Mouse (Mus musculus) cerebellum, adult 11-12 months (tissue): ENCODE results near the gene Zdhhc16.

Experiments
- DNase-seq: peaks from one replicate; pipeline ENCODE4 v3.0.0; 2022

Gene Zdhhc16

DNA sequence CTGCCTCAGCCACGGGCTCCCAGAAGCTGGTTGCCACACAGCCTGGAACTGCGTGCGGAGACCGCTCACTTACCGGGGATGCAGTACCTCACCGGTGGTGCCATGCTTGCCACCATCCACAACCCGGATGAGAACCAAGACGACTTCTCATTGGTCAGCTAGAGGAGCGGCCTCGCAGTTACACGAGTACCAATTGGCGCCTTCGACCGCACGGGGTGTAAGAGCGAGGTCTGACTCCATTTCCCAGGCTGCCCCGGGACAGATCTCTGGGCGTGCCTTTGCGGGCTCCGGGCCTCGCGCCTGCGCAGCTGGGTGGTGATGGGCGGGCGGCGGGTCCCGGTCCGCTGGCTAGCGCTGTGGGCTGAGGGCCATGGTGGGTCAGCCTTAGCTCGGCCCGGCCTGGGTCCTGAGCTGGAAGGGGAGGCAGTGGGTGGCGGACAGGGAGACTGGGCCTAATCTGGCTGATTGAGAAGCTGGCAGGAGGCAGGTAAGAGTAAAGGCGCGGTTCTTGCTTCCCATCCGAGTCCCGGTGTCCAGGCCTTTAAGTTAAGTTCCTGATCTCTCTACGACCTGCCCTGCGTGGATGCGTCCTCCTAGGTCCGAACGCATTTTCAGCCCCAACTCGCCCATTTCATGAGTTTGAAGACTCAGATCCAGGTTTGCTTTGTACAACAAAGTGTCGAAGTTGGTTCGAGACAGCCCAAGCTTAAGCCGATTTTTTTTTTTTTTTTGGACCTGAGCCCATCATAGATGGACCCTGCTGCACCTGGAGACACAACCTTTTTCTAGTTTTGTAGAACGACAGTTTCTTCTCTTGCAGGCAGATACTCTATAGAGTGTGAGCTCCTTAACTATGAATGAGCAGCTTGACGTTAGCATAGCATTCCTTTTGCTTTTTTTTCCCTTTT lies at the start of gene Zdhhc16, which contains the start of gene Exosc1:
Gene Zdhhc16 (plus strand): TSS at position 302 of the 908 bp plus-strand sequence.
Gene Exosc1 (minus strand): TSS at position 245 of the 908 bp plus-strand sequence.
- DNase-seq: peak; percentile 99

DNA sequence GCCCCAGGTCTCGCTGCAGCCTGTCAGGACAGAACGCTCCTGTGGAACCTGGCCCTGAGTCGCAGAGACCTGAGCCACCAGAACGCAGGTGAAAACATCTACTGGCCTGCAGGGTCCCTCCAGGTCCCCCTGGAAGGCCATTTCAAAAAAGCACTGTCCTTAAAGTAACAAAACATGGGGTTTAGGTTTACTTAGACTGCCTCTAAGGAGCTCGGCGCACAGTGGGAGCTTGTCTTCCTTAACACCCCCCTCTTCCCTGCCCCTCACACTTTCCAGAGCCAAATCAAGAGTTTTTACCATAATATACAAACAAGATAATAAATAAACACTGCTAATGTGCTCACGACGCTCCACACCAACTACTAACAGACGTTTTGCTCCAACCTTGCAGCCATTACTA lies 49.4 kb upstream of the Zdhhc16 start:
- DNase-seq: no peak

GRCm38 (mm10) chr19:41888191-41888590 lies 45.1 kb upstream of the Zdhhc16 start:
- no peak for DNase-seq

DNA sequence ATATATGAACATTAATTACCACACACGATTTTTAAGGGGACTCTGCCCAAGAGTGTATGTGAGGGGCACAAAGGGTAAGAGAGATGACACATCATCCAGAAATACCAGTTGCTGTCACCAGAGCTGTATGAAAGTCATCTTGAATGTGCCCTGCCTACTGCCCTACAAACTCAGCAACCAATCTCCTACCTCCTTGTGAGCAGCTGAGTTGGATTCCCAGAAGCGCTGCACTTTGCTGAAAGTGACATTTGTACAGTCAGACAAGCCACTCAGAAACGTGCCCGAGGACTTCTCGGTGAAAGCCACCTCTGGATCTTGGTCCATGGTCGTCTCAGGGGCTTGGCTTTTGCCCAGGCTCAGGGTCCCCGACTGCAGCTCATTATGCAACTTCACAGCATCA lies 38.3 kb upstream of the Zdhhc16 start:
- DNase-seq: peak; percentile 19

DNA sequence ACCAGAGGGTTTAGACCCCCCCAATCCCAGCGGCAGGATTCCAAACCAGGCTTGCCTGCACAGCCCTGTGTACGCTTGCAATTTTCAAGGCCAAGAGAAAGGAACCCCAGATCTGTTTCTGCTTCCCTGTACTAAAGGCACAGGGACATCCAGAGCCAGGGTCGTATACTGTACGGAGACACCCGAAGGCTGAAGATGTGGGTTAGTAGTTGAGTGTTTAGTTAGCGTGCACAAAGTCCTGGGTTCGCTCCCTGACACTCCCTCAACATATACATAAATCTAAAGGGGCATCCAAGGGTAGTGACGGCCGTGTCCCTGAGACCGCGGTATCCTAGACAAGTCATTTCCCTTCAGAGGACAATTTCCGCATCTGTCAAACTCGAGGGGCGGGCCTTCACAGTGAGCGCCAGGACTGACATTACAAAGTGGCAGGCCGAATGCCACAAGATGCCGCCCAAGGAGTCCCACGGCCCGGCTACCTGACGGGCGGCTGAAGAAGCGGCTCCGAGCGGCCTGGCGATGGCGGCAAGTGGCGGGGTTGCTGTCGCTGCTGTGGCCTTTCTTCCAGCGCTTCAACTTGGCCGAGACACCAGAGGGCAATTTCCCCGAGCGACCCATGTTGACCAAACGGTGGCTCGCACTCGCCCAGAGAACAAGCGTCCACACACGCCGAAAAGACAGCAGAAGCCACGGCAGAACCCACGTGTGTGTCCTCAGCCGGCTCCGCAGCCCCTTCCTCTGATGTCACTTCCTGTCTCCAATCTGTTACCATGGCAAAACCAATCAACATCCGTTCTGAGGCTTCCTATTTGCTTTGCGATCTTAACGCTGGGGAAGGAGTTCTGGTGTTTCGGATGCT lies 37.6 kb upstream of the Zdhhc16 start, which contains the start of gene Rrp12:
Gene Rrp12 (minus strand): TSS at position 714 of the 859 bp plus-strand sequence.
- DNase-seq: peak; percentile 85

DNA sequence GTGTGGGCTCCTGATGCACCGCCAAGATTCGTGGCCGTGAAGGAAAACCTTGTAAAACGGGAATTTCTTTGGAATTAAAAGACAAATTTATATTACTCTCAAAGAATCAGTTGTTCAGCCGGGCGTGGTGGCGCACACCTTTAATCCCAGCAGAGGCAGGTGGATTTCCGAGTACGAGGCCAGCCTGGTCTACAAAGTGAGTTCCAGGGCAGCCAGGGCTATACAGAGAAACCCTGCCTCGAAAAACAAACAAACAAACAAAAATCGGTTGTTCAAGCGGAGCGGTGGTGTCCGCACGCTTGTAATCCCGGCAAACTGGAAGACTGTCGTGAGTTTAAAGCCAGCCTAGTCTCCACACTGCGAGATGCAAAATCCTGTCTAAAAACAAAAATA lies 37.0 kb upstream of the Zdhhc16 start:
- DNase-seq: no peak

GRCm38 (mm10) chr19:41898860-41899259 lies 34.4 kb upstream of the Zdhhc16 start:
- peak; percentile 26 for DNase-seq

- no peak for DNase-seq
Observed at GRCm38 (mm10) chr19:41900495-41901090, 32.7 kb upstream of the Zdhhc16 start.

- DNase-seq: no peak
Observed at GRCm38 (mm10) chr19:41901696-41902095, 31.6 kb upstream of the Zdhhc16 start.

- no peak for DNase-seq
Observed at GRCm38 (mm10) chr19:41902848-41903593, 30.3 kb upstream of the Zdhhc16 start.

GRCm38 (mm10) chr19:41905246-41905645 lies 28.0 kb upstream of the Zdhhc16 start:
- DNase-seq: no peak

DNA sequence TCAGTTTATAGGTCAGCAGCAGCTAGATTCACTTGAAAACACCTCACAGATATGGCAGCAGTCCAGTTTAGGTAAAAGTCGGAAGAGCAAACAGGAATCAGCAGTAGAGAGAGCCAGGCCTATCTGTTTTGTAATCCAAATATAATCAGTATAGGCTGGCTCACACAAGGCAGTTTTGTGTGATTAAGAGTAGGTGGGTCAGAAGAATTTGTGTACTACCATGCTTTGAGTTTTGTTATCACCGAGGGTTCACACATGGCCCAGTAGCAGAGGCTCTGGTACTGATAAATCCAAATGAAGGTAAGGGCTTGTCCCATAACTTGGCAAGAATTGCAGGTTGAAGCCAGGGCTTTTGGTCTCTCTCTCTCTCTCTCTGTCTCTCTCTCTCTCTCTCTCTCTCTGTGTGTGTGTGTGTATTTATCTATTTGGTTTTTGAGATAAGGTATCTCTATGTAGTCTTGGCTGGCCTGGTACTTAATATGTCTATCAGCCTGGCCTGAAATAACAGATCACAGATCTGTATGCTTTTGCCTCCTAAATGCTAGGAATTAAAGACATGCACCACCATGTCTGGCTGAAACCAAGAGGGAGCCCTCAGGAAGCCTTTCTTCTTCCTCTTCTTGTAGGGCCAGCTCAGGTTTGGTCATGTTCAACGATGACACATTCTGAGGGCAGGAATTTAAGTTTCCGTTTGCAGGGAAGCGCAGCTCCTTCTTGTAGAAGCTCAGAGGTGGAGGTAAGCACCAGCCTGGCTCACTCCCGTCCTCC lies 26.8 kb upstream of the Zdhhc16 start:
- DNase-seq: no peak

DNA sequence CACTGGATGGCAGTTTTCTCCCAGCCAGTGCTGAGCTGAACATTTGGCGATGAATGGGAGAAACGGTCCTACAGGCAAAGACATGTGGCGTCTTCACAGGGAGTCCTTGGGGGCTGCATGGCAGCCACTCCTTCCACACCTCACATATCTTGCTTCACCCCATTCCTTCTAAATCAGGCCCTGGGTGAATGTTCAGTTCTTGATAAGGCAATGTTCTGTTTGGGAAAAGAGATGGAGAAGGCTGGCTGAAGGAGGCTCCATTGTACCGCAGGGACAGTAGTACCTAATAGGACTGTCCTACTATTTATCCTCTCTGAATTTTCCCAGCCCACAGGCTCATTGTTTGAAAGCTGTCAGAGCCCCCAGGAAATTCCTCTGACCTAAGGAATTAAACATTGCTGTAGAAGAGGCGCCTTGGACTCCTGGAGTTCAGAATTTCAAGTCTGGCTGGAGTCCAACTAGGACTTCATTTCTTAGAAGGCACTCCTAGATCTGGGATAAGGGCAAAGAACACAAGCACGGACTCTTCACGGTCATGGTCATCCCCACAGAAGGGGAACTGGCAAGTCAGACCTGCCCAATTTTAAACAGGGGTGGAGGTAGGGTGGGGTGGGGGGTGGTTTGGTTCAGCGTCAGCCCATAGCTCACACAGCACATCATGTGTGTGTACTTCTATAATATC lies 26.1 kb upstream of the Zdhhc16 start:
- no peak for DNase-seq

DNA sequence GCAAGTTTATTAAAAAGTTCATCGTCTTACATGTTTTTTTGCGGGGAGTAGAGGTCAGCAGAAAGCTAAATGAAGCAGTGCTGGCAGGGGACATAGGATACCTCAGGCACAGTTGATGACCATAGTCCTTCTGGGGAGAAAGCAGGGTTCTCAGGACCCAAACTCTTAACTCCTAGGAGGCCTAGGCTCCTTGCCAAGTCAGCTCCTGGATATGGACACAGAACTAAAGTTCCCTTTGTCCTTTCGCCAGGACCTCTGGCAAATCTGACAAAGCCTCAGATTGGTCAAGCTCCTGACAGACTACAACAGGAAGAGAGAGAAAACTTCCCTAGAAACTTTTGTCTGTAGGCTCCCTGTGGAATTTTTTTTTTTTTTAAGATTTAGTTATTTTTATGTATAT lies 24.5 kb upstream of the Zdhhc16 start:
- DNase-seq: no peak

DNA sequence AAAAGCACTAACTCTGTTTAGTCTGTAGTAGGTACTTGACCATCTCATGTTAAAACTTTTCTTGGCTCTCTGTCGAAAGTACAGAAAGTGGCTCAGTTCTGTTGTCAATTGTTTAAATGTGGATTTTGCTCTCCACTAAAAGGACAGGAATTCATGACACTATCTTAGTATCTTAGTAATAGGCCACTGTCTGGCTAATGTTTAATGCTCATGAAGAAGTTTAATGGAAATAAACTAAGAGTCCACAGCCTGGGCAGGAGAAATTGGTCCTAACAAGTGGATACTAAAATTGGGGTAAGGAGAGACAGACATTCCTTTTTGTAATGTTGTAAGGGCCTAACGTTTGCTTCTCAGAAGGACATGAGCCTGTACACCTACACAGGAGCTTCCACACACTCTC lies 22.9 kb upstream of the Zdhhc16 start:
- no peak for DNase-seq

- peak; percentile 97 for DNase-seq
Observed at GRCm38 (mm10) chr19:41911178-41912073, 21.9 kb upstream of the Zdhhc16 start, which contains the start of gene Pgam1. Pgam1 (plus strand) TSS chr19:41911923.

DNA sequence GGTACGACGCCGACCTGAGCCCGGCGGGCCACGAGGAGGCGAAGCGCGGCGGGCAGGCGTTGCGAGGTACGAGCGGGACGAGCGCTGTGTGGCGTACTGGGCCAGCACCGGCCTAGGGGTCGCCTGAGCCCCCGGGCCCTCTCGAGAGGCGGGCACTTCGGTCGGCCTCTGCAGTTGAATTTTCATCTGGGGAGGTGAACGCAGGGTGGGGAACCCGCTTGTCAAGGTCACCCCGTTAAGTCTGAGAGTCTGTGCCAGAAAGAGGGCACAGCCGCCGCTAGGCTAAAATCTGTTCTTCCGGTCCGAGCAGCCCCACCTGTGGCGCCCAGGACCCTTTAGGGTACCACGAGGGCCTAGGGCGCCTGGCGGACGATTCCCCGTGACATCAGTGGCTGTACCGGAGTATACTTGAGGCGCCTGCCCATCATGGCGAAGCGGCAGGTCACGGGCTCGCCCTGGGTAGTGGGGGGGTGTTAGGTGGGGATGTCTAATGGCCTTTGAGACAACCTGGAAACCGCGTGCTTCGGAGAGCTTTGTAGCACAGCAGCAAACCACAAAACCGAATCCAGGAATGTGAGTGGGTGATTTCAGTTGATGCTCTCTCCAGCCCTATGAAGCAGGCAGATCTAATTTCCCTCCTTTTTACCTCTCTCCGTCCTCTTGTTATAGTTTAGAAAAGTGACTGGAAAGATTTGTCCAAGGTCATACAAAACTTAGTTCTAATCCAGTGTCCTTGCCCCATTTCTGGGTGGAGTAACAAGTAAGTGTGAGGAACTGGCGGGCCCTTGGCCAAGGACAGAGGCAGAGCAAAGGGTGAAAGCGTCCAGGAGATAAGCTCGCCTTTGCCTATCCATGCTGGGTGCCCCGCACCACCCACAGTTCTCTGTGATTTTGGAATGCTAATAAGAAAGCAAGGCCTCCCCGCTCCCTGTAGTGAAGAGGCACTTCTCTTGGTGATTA lies 20.9 kb upstream of the Zdhhc16 start:
- peak; percentile 77 for DNase-seq

GRCm38 (mm10) chr19:41913774-41914591 lies 19.3 kb upstream of the Zdhhc16 start:
- DNase-seq: no peak
